12 mouse cellular contexts compared by ENCODE assay signal in the genomic region with DNA sequence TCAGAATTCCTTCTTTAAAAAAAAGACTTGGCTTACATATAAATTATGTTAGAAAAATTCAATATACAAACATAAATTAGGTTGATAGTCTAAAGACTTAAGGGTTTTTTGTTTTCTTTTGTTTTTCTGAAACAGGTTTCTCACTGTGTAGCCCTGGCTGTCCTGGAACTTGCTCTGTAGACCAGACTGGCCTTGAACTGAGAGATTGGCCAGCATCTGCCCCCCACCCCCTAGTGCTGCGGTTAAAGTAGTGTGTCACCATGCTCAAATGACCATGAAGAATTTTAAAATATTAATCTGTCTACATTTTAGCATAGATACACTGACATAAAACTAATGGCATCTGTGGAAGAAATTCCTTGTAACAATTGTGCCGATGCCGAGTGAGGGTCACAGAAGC.
"Had no signal": no experiment of that assay in that cellular context is flagged by ENCODE, and none has a peak within 500 bp of the region (broad histone marks: within the 10 kb centered on the region; RNA-seq: fewer than 3 reads in every experiment).

No protein-coding gene starts in this region.

- DNase-seq: lung, embryonic 14.5 days; lung, postnatal 10 days; lung, postnatal 4 days; midbrain, embryonic 14.5 days; retina, postnatal 1 day; right cerebral cortex, adult 18-20 months; right cerebral cortex, postnatal 25 days; right cerebral cortex, postnatal 4 days; spleen, adult 18-20 months; thymus, adult 18-20 months; thymus, postnatal 14 days; thymus, postnatal 36 days had no signal
